Mouse (Mus musculus) G1E-ER4 (cell line): Measurements from ENCODE around the gene Tmem43. TPM values are rescaled to one million over a fixed set of nuclear protein-coding genes. Genes with fewer than 3 reads are reported as not detected.

Experiments
- GATA1 ChIP-seq: IDR thresholded peaks from one replicate; pipeline ENCODE4 v1.8.0; 2012; ENCODE audit warnings: low read length, inconsistent platforms
- polyA plus RNA-seq: library from polyadenylated mRNA; stranded (reverse); fragments of >175 nt; gene quantifications from 2 replicates; pipeline ENCODE4 v1.2.3, GENCODE M21; 2012

Gene Tmem43
- 1.4 and 3.0 TPM in 2 replicates for polyA plus RNA-seq

DNA sequence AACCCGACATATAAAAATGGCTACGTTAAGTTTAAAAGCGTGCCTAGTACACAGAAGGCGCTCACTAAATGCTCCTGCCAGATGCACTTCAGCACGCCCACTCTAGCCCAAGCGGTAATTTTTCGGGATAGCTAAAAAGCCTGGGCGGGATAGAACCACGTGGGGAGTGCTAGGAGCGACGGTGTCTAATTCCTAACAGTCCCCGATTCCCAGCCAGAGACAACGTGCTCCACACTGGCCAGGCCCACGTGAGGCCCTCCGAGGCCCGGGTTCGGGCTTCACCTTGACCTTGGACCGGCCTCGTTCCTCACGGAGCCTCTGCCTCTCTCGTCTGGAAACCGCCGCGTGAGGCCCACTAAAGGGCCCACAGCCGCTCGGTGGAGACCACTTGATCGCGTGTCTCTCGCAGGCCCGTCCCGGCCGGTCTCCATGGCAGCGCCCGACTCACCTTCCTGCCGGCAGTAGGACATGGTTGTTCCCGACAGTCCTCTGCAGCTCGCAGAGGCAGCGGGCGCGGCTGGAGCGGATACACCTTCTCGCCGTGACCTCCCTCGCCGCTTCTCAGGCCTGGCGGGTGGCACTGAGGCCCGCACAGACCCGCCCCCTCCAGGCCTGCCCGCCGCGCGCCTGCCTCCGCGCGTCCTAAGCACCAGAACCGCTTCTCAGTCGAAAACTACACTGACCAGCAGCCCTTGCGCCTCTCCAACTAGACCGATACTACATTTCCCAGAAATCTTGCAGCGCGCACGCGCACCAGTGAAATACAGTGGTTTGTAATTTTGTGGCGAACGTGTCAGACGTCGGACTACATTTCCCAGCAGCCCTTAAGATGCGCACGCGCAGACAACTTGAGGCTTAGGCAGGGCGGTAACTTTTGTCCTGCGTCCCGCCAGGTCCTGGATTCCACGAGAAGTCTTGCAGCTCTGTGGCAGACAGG, at the start of gene Tmem43, which contains the start of gene Chchd4:
Gene Tmem43 (plus strand): TSS at position 836 of the 937 bp plus-strand sequence.
Gene Chchd4 (minus strand): TSS at position 679 of the 937 bp plus-strand sequence.
- no peak for TF ChIP-seq GATA1

GRCm38 (mm10) chr6:91424151-91424550, 49.4 kb upstream of the Tmem43 start:
- TF ChIP-seq GATA1: no peak

GRCm38 (mm10) chr6:91440474-91441144, 32.9 kb upstream of the Tmem43 start:
- no peak for TF ChIP-seq GATA1

GRCm38 (mm10) chr6:91441145-91441662, 32.3 kb upstream of the Tmem43 start:
- TF ChIP-seq GATA1: no peak

GRCm38 (mm10) chr6:91445316-91445715, 28.2 kb upstream of the Tmem43 start:
- no peak for TF ChIP-seq GATA1

GRCm38 (mm10) chr6:91449472-91450225, 23.9 kb upstream of the Tmem43 start:
- no peak for TF ChIP-seq GATA1

- no peak for TF ChIP-seq GATA1
These were observed 21.4 kb upstream of the Tmem43 start for GRCm38 (mm10) chr6:91452056-91452455.

- TF ChIP-seq GATA1: no peak
These were observed 19.0 kb upstream of the Tmem43 start for GRCm38 (mm10) chr6:91454546-91454945.

DNA sequence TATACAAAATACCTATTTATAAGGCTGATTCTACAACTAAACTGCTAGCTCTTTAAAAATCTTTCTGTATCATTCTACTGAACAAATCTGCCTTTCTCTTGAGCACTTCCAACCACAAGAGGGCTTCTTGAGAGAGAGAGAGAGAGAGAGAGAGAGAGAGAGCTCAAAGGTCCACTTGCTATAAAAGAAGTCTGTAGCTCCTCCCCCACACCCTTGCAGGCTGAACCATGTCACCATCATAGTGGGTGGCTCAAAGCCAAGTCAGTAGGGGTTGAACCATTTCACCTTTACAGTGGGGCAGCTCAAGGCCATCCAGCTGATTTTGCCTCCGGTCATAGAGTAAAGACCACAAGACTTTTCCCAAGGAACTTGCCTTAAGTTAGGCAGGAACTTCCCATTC, 14.0 kb upstream of the Tmem43 start:
- no peak for TF ChIP-seq GATA1

DNA sequence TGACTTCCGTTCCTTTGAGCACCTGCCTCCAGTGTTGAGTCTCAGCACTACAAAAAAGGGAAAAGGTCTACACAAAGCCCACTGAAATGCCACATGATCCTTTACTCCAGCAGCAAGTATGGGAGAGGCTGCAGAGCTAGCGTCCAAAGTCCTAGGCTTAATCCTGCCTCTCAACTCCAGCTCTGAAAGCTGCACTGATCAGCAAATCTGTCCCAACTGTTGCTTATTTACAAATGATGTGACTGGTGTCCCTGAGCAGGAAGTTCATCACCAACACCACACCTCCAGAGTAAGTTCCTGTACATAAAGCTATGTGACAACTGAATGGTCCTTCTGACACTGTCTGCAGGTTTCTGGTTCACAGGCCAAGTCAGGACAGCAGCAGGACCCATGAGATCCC, 7.7 kb upstream of the Tmem43 start:
- no peak for TF ChIP-seq GATA1

GRCm38 (mm10) chr6:91467106-91467505, 6.4 kb upstream of the Tmem43 start:
- no peak for TF ChIP-seq GATA1

GRCm38 (mm10) chr6:91470712-91471111, 2.8 kb upstream of the Tmem43 start:
- no peak for TF ChIP-seq GATA1

- no peak for TF ChIP-seq GATA1
These were observed 1.2 kb upstream of the Tmem43 start for GRCm38 (mm10) chr6:91472319-91472718.

DNA sequence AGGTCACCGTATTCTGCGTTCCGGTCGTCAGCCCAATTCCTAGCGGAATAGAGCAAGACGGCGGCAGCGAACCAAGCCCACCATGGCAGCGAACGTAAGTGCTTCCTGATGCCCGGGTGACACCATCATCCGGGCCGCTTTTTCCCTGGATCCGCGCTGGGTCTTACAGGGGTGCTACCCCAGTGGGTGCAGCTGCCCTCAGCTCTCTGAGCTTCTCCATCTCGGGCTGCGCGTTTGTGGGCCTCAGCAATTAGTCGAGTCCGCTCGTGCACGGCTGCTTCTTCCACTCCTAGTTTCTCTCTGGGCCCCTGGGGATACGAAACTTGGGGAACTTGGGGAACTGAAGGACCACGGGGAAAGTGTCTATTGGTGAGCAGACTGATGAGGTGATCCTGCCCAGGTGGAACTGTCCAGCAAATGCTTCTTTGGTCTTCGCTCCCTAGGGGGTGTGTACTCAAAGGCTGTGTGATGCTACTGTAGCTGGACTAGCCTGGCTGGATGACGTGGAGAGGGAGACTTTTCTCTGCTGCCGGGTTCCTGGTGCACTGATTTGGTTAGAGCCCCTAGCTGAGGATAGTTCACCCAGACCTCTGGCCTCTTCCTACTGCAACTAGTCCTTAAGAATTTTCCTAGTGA, 420 bp downstream of the Tmem43 start:
- no peak for TF ChIP-seq GATA1
